Mouse (Mus musculus): Measurements from ENCODE around the gene Fbxo44. TPM values are rescaled to one million over a fixed set of nuclear protein-coding genes. Genes with fewer than 3 reads are reported as not detected.

Gene Fbxo44
- total RNA-seq, 2 experiments from 2014 or later = 14.1 to 21.4 TPM

Small RNA genes lying within 50 kb of the gene (microRNA-seq; reads per million reads assigned to microRNA genes)
- gene Mir7022 (ENCODE audit: borderline number of aligned reads in 2 of 2) = 0 reads per million in 2 experiments

Other genes with a start within 250 kb of the Fbxo44 start
- gene Plod1, start 223.7 kb downstream of the Fbxo44 start, total RNA-seq (2021) = 10 to 100 TPM; 38.1 to 54.7 TPM
- 10 to 100 TPM; 44.1 to 48.0 TPM for gene 2510039O18Rik, start 219.6 kb downstream of the Fbxo44 start, total RNA-seq (2021)
- under 1 TPM in 1 of 2 experiments, not detected in 1; 0.42 TPM for gene Nppb, start 174.7 kb downstream of the Fbxo44 start, total RNA-seq (2021)
- gene Nppa, start 159.8 kb downstream of the Fbxo44 start, total RNA-seq (2021) = not detected
- gene Clcn6, start 121.7 kb downstream of the Fbxo44 start, total RNA-seq (2021) = 10 to 100 TPM; 11.2 to 13.8 TPM
- gene Mthfr, start 121.4 kb downstream of the Fbxo44 start, total RNA-seq (2021) = 10 to 100 TPM; 33.8 to 37.7 TPM
- gene Agtrap, start 72.5 kb downstream of the Fbxo44 start, total RNA-seq (2021) = 10 to 100 TPM; 54.8 to 85.8 TPM
- 10 to 100 TPM; 20.2 to 21.6 TPM for gene Mad2l2, start 30.1 kb downstream of the Fbxo44 start, total RNA-seq (2021)
- gene Draxin, start 29.8 kb downstream of the Fbxo44 start, total RNA-seq (2021) = under 1 TPM in 1 of 2 experiments, not detected in 1; 0.07 TPM
- gene Fbxo6, start 8.3 kb downstream of the Fbxo44 start, total RNA-seq (2021) = 10 to 100 TPM; 38.1 to 46.5 TPM
- 1 to 10 TPM; 6.7 to 9.9 TPM for gene Fbxo2, start 139 bp upstream of the Fbxo44 start, total RNA-seq (2021)
- gene Disp3, start 127.5 kb upstream of the Fbxo44 start, total RNA-seq (2021) = 1 to 10 TPM in 1 of 2 experiments, under 1 TPM in 1; 0.10 to 1.3 TPM